Mouse (Mus musculus): Measurements from ENCODE around the gene Npcd. TPM values are rescaled to one million over a fixed set of nuclear protein-coding genes. Genes with fewer than 3 reads are reported as not detected.

Gene Npcd
- polyA plus RNA-seq, 1 experiment from 2014 or later = 0.98 TPM

GRCm38 (mm10) chr15:79774117-79775027 is 59.7 kb downstream of the Npcd start:
- peak overlapping the region; percentile 82 for H3K4me2 ChIP-seq
- no peaks in the 10 kb centered on the region for H3K9me3 ChIP-seq
- no peaks in the 10 kb centered on the region for H3K36me3 ChIP-seq (replicated peaks)
- H3K4me1 ChIP-seq = peaks cover 34% of the 10 kb centered on the region
- ATAC-seq (replicated peaks) = peak; percentile 98
- H3K27me3 ChIP-seq (replicated peaks) = no peaks in the 10 kb centered on the region
- H3K4me3 ChIP-seq = peak overlapping the region; percentile 72
- H3K9ac ChIP-seq = peak overlapping the region; percentile 73
- WGBS = under 1% methylated on average over 50 of the region's 50 CpGs
- peak overlapping the region; percentile 66 for H3K27ac ChIP-seq

GRCm38 (mm10) chr15:79770629-79771240 is 63.3 kb downstream of the Npcd start:
- no peak overlapping the region for H3K9ac ChIP-seq
- no peak overlapping the region for H3K4me2 ChIP-seq
- no peaks in the 10 kb centered on the region for H3K27me3 ChIP-seq (replicated peaks)
- H3K4me3 ChIP-seq = no peak overlapping the region
- no peak for ATAC-seq (replicated peaks)
- 65% methylated on average over 21 of the region's 21 CpGs for WGBS
- no peak overlapping the region for H3K27ac ChIP-seq
- H3K4me1 ChIP-seq = peaks cover 34% of the 10 kb centered on the region
- no peaks in the 10 kb centered on the region for H3K36me3 ChIP-seq (replicated peaks)
- no peaks in the 10 kb centered on the region for H3K9me3 ChIP-seq

GRCm38 (mm10) chr15:79768302-79768701 is 65.7 kb downstream of the Npcd start:
- Histone ChIP-seq H3K4me3 (no peak overlapping the region), H3K9me3 (no peaks in the 10 kb centered on the region), H3K4me2 (no peak overlapping the region), H3K4me1 (peaks cover 19% of the 10 kb centered on the region), H3K27me3 (replicated peaks) (no peaks in the 10 kb centered on the region), H3K27ac (no peak overlapping the region), H3K36me3 (replicated peaks) (peaks cover 3% of the 10 kb centered on the region; the same call in 1 of the 2 replicates), H3K9ac (no peak overlapping the region)
- 52% methylated on average over 6 of the region's 6 CpGs for WGBS
- no peak for ATAC-seq (replicated peaks)

GRCm38 (mm10) chr15:79767327-79767961 is 66.6 kb downstream of the Npcd start:
- no peaks in the 10 kb centered on the region for H3K27me3 ChIP-seq (replicated peaks)
- H3K4me1 ChIP-seq = peaks cover 11% of the 10 kb centered on the region
- no peak overlapping the region for H3K27ac ChIP-seq
- no peak overlapping the region for H3K4me3 ChIP-seq
- no peaks in the 10 kb centered on the region for H3K9me3 ChIP-seq
- WGBS = 91% methylated on average over 16 of the region's 16 CpGs
- no peak overlapping the region for H3K4me2 ChIP-seq
- no peak for ATAC-seq (replicated peaks)
- H3K9ac ChIP-seq = no peak overlapping the region
- H3K36me3 ChIP-seq (replicated peaks) = peaks cover 12% of the 10 kb centered on the region

DNA sequence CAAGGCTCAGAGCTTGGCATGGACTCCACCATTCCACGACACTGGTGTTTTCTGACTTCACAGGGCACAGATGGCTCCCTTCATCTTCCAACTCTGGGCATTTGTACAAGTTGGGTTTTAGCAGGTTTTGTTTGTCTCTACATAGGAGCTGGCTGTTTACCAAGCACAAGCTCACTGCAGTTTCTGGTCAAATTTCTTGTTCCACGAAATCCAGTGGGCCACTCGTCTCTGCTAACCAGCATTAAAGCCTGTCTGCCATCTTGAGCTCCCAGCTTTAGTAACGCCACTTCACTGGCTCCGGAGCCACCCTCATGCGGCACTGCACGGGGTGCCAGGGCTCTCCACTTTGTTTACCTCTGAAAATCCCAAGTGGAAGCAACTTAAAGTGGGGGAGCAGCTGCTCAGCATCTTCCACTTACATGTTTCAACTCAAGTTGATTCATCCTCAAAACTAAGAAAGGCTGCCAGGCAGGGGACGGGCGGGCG is 67.4 kb downstream of the Npcd start:
- ATAC-seq (replicated peaks) = no peak
- WGBS = 84% methylated on average over 10 of the region's 10 CpGs

GRCm38 (mm10) chr15:79766168-79766567 is 67.9 kb downstream of the Npcd start:
- WGBS = 77% methylated on average over 9 of the region's 10 CpGs
- no peaks in the 10 kb centered on the region for H3K9me3 ChIP-seq
- no peak for ATAC-seq (replicated peaks)
- no peaks in the 10 kb centered on the region for H3K27me3 ChIP-seq (replicated peaks)
- no peak overlapping the region for H3K4me2 ChIP-seq
- H3K36me3 ChIP-seq (replicated peaks) = peaks cover 13% of the 10 kb centered on the region
- no peak overlapping the region for H3K27ac ChIP-seq
- H3K4me1 ChIP-seq = peaks cover 3% of the 10 kb centered on the region
- H3K4me3 ChIP-seq = no peak overlapping the region
- no peak overlapping the region for H3K9ac ChIP-seq

More for the DNA sequence above, 67.4 kb downstream of the Npcd start:
- Histone ChIP-seq H3K9me3 (no peaks in the 10 kb centered on the region), H3K4me1 (peaks cover 8% of the 10 kb centered on the region), H3K27me3 (replicated peaks) (no peaks in the 10 kb centered on the region), H3K4me3 (no peak overlapping the region), H3K36me3 (replicated peaks) (peaks cover 13% of the 10 kb centered on the region), H3K4me2 (no peak overlapping the region), H3K9ac (no peak overlapping the region), H3K27ac (no peak overlapping the region)

DNA sequence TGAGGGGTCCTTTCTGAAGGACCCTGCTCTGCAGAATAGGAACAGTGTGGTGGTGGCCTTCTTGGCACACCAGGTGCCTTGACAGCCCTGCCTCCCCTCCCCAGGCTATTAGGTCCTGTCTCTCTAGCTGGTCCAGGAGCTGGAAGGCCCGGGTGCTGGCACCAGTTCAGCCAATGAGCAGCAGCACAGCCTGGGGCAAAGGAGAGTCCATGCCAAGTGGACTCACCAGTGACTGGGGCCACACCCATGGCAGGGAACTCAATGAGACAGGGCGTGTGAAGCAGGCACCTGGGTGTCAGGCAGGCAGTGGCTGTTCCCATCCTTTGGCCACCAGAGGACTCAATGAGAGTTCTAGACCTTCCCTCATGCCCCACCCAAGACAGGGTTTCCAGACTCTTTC is 68.7 kb downstream of the Npcd start:
- 79% methylated on average over 2 of the region's 2 CpGs for WGBS
- Histone ChIP-seq H3K4me3 (no peak overlapping the region), H3K36me3 (replicated peaks) (peaks cover 13% of the 10 kb centered on the region), H3K9ac (no peak overlapping the region), H3K27ac (no peak overlapping the region), H3K27me3 (replicated peaks) (no peaks in the 10 kb centered on the region), H3K9me3 (no peaks in the 10 kb centered on the region), H3K4me2 (no peak overlapping the region), H3K4me1 (no peaks in the 10 kb centered on the region; the same call in 1 of the 2 replicates)
- no peak for ATAC-seq (replicated peaks)

- Histone ChIP-seq H3K4me1 (no peaks in the 10 kb centered on the region; the same call in 1 of the 2 replicates), H3K27me3 (replicated peaks) (no peaks in the 10 kb centered on the region), H3K36me3 (replicated peaks) (peaks cover 13% of the 10 kb centered on the region), H3K27ac (no peak overlapping the region), H3K9me3 (no peaks in the 10 kb centered on the region), H3K4me2 (no peak overlapping the region), H3K4me3 (no peak overlapping the region), H3K9ac (no peak overlapping the region)
- ATAC-seq (replicated peaks) = no peak
- WGBS = 89% methylated on average over 11 of the region's 11 CpGs
These were observed 69.3 kb downstream of the Npcd start for GRCm38 (mm10) chr15:79764539-79765267.

- ATAC-seq (replicated peaks) = no peak
- H3K9ac ChIP-seq = no peak overlapping the region
These were observed 70.3 kb downstream of the Npcd start for GRCm38 (mm10) chr15:79763601-79764246.

DNA sequence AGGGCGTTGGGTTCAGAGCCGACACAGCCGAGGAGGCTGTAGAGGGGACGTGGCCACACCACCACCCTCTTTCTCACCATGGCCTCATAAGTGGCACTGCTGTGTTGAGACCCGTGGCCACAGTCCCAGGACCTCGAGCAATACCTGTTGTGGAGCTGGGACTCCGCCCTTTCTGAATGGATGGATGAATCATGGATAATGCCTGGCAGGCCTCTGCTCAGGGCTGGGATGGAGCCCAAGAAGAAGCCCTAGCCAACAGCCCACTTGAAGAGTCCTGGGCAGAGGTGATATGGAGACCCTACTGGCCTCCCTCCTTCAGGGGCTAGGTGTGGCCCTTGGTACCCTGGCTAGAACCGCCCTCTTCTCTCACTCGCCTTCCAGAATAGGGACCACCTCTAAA is 71.0 kb downstream of the Npcd start:
- no peaks in the 10 kb centered on the region for H3K9me3 ChIP-seq
- H3K4me1 ChIP-seq = no peaks in the 10 kb centered on the region; the same call in 1 of the 2 replicates
- ATAC-seq (replicated peaks) = no peak
- H3K4me2 ChIP-seq = no peak overlapping the region
- peaks cover 13% of the 10 kb centered on the region for H3K36me3 ChIP-seq (replicated peaks)
- H3K27ac ChIP-seq = no peak overlapping the region
- H3K27me3 ChIP-seq (replicated peaks) = no peaks in the 10 kb centered on the region
- H3K4me3 ChIP-seq = no peak overlapping the region
- no peak overlapping the region for H3K9ac ChIP-seq
- WGBS = 92% methylated on average over 9 of the region's 9 CpGs

More at GRCm38 (mm10) chr15:79763601-79764246, 70.3 kb downstream of the Npcd start:
- Histone ChIP-seq H3K27ac (no peak overlapping the region), H3K36me3 (replicated peaks) (peaks cover 13% of the 10 kb centered on the region), H3K9me3 (no peaks in the 10 kb centered on the region), H3K27me3 (replicated peaks) (no peaks in the 10 kb centered on the region), H3K4me2 (no peak overlapping the region), H3K4me3 (no peak overlapping the region), H3K4me1 (no peaks in the 10 kb centered on the region; the same call in 1 of the 2 replicates)
- WGBS = 89% methylated on average over 7 of the region's 7 CpGs

GRCm38 (mm10) chr15:79760956-79761355 is 73.1 kb downstream of the Npcd start:
- Histone ChIP-seq H3K9ac (no peak overlapping the region), H3K36me3 (replicated peaks) (peaks cover 13% of the 10 kb centered on the region), H3K27ac (no peak overlapping the region), H3K9me3 (no peaks in the 10 kb centered on the region), H3K4me1 (peaks cover 3% of the 10 kb centered on the region; the same call in 1 of the 2 replicates), H3K4me2 (no peak overlapping the region), H3K4me3 (no peak overlapping the region), H3K27me3 (replicated peaks) (no peaks in the 10 kb centered on the region)
- WGBS = 89% methylated on average over 6 of the region's 6 CpGs
- no peak for ATAC-seq (replicated peaks)
